Mouse (Mus musculus) adrenal gland, postnatal 36 days (tissue): Measurements from ENCODE around the gene Cyren. TPM values are rescaled to one million over a fixed set of nuclear protein-coding genes. Genes with fewer than 3 reads are reported as not detected.

Experiments used
- DNase-seq, 2 experiments: peaks; one replicate each; pipeline ENCODE4 v3.0.0; 2021; ENCODE audit warnings: mixed read lengths in 1 of 2
- long read RNA-seq, 2 experiments: library from polyadenylated mRNA; stranded (forward); transcript quantifications; one replicate each; pipeline ENCODE4 v2.0.0; 2021; ENCODE audit warnings: borderline sequencing depth in 2 of 2
- total RNA-seq, 2 experiments: library from RNA; stranded (reverse); gene quantifications; 2 replicates each; pipeline ENCODE4 v1.2.3; 2021

Cyren gene
- total RNA-seq = 1 to 10 TPM; 5.3 to 9.6 TPM
- long read RNA-seq, experiment 1, transcript Cyren-203 (4 exons, 3,326 nt) = major isoform, 7 of 21 reads
- long read RNA-seq, experiment 1, partial matches to known transcripts = 0 of 21 reads
- long read RNA-seq, experiment 1, other reads (novel, unspliced or antisense) = 13 of 21 reads
- long read RNA-seq, experiment 2, partial matches to known transcripts = 3 of 7 reads
- long read RNA-seq, experiment 2, other reads (novel, unspliced or antisense) = 2 of 7 reads

GRCm38 (mm10) chr6:34877509-34878321, at the start of gene Cyren:
Cyren (minus strand) TSS chr6:34878060.
- peak; percentile 95 to 98 for DNase-seq

DNA sequence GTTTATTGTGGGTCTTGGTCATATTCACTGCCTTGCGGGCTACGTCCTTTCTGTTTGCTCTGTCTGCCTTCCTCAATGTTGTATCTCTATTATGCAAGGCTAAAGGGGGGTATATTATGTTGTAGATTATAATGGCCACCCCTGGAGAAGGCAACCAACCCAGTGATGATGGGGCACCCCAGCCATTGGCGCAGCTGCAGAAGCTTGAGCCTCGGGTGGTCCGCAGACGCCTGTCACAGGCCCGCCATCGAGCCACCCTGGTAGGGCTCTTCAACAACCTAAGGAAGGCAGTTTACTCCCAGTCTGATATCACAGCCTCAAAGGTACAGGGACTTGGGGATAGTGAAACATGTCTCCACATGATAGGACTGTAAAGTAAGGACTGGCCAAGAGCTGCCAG, 49.7 kb upstream of the Cyren start:
- no peak for DNase-seq

GRCm38 (mm10) chr6:34927156-34927555, 49.3 kb upstream of the Cyren start:
- peak; percentile 55 to 78 for DNase-seq

- DNase-seq = peak; percentile 31 to 55
Measured at GRCm38 (mm10) chr6:34921941-34922340, 44.1 kb upstream of the Cyren start.

DNA sequence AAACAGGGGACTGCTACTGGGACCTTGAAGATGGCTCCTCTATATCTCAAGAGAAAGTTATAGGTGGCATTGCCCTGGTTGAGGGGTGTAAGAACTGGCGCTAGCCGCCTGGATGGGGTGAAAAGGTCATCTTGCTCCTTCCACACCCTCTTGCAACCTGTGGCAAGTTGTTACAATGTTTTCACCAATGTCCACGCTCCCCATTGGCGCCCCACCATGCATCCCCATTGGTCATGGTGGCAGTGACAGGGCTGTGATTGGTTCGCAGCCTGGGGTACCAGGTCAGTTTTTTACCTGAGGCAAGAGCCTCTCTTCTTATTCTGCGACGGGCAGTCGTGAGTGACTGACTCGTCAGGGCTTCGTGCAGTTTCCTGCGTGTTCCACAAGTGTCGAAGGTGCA, 42.8 kb upstream of the Cyren start:
- DNase-seq = no peak

DNA sequence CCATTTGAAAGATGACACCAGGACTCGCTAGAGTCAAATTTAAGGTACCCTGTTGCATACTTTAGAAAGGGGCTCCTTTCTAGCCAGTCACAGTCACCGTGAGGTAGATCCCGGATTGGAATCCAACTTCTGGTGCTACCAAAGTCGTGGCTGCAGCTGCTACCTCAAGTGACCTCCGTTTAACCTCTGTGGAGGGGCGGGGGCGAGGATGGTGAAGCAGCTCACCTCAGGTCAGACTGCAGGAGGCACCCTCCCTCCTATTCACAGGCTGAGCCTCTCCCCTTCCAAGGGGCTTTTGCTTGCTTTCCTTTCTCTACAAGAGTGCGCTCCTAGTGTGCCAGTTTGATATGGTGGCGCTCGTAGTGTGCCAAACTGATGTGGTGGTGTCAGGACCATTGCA, 42.1 kb upstream of the Cyren start, which contains the start of gene Stra8:
Gene Stra8, plus strand, starts transcription at position 208 of the 400 bp plus-strand sequence.
- no peak for DNase-seq

DNA sequence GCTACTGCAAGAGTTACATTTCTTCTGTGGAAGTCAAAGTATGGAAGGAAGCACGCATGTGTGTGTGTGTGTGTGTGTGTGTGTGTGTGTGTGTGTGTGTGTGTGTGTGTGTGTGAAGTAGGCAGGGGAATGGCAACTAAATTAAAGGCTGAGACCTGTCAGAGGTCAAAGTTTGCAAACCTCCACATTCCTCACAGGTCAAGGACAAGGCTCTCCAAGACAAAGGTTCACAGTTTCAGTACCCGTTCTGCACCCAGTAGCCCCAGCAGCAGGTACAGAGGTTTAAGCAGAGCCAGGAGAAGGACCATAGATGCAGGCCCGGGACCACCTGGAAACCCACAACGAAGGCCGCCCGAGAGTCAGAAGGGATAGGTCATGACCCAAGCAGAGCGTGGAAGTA, 41.3 kb upstream of the Cyren start:
- no peak for DNase-seq

DNA sequence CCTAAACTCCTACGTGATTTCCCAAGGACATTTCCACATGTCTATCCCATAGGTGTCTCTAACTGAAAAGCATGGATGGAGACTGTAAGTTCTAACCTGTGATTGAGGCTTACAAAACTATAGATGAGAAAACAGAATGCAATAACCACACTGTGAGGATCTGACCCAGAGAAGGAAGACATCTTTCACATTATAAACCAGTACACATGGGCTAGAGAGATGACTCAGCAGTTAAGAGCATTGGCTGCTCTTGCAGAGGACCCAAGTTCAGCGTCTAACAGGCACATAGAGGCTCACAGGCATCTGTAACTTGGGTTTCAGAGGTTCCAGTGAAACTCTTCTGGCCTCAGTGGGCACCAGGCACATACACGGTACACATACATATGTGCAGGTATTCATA, 36.6 kb upstream of the Cyren start:
- DNase-seq = no peak

GRCm38 (mm10) chr6:34913341-34914040, 35.6 kb upstream of the Cyren start:
- DNase-seq = no peak

DNA sequence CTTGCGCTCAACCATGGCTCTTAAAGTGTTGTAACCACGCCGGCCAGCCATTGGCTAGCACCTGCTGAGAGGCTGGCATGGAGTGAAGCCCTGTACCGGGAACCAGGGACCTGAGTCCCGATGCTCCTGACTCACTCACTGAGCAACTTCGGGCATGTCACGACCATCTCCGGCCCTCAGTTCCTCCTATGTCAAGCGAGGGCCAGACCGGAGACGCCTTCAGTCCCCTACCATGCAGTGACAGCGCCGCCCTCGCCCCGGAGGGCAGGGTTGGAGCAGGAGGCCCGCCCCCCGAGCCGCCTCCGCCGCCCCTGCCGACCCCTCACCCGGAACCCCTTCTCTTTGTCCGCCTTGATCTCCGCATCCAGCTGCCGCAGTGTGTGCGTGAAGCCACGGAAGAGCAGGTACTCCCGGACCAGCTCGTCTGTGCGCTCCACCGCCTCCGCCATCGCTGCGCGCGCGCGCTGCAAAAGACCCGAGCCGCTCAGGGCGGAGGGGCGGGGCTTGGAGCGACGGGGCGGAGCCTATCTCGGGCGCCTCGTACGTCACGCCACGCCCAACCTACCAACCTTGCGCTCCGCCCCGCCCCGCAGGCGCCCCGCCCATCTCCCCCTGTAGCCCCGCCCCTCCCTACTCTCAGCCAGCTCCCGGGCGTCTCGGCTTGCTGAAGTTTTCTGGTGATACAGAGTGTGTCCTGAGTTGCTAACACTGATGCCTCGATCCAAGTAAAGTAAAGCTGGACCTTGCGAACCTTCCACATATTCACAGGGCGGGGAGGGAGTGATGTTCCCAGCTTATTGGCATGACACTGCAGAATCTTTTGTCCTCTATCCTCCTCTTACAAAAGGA, 32.7 kb upstream of the Cyren start, which contains the start of gene Wdr91:
Gene Wdr91, minus strand, starts transcription at position 506 of the 849 bp plus-strand sequence.
- DNase-seq = peak; percentile 94 to 97

DNA sequence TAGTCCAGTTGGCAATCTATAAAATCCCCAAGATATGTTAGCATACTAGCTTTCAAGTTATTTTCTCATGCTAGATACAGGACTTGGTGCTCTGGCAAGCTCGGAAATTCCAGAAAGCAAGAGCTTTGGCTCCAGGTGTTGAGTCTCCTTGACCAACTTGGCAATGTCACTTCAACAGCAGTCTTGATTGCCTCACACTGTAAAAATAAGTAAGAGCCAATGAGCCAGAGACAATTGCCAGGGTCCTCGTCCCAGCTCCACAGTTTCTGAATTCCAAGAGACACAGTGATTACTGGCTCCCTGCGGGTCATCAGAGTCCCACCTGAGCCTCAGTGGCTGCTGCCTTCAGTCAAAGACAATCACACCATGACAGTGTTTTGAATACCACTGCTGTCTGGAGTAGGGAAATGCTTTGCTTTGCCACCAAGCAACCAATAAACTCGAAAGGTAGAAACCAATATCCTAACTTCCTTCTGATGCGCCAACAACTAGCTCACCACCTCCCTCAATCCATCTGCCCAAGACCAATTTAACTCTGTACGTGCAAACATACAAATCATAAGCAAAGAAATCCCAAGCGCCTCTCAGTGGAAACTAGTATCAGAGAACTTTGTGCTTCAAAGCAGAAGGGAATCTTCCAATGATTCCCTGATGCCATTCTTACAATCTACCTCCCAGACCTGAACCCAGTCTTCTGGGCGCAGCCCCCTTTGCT, 31.9 kb upstream of the Cyren start:
- no peak for DNase-seq

- DNase-seq = no peak
Measured at GRCm38 (mm10) chr6:34907696-34908260, 29.9 kb upstream of the Cyren start.

DNA sequence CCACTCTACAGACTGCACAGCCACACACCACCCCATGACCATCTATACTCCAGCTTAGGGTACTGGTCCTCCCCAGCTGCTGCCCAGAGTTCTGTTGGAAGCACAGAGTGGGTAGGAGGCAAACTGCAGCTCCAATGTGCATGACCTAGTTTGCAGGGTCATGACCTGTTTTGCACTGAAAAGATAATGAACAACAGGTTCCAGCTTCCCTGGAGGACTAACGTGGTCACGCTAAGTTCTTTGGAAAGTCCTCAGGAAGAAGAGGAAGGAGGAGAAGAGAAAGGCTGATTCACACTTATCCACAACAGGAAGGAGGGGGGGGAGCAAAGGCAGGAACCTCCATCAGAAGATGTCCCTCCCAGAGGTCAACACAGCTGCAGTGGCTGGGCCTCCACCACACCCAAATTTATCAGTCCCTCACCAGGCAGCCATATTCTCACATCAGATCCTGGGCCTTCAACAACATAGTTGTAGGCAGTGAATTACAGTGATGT, 29.3 kb upstream of the Cyren start:
- no peak for DNase-seq

- peak in 1 of 2 experiments; percentile 31 for DNase-seq
Measured at GRCm38 (mm10) chr6:34906661-34907060, 28.8 kb upstream of the Cyren start.

GRCm38 (mm10) chr6:34906125-34906524, 28.3 kb upstream of the Cyren start:
- no peak for DNase-seq

- DNase-seq = no peak
Measured at GRCm38 (mm10) chr6:34904361-34904760, 26.5 kb upstream of the Cyren start.

DNA sequence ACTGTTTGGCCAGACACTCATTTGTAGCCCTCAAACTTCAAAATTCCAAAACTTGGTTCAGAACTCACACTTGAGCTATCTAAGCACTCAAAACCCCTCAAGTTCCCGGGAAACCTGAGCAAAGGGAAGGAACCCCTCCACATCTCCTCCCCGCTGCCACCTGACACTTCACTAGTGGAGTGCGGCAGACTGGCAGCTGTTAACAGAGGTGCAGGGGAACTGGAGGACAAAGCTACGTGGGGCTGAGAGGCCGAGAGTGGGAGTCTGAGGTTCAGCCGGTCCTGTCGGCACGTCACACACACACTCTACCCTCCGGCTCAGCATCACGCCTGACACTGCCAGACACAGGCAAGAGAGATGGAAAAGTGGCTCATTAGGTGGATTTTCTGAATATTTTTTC, 26.0 kb upstream of the Cyren start:
- DNase-seq = no peak

DNA sequence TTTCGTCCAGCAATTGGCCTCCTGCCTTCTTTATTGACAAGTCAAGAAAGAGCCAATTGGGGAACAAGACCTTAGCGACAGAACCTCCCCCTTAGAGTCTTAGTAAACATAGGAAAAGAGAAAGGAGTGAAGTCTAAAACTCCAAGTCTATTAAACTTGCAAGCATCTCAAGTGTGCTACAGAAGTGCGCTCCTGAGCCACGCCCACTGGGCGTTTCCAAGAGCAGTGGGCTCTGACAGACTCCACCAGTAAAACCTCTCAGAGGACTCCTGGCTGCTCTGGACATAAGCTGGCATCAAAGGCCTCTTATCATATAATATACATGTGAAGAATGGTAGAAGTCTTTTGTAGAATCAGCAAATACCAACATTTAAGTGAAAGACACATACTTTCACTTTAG, 25.6 kb upstream of the Cyren start:
- DNase-seq = no peak

DNA sequence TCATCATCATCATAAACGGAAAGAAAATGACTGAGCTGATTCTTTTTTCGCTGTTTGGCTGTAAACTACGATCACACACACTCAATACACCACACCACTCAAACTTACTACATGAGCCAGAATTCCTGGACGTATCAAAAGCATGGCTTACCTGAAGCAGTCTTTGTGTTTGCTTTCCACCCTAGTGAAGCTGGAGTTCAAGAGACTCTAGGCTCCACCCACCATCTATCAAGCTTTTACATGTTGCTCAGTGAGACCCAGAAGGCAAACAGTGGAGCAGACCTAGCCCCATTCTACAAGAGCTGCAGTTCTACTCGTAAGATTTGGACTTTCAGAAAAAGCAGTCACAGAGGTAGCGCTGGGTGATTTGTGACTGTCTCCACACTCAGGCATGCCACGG, 24.7 kb upstream of the Cyren start:
- DNase-seq = no peak

DNA sequence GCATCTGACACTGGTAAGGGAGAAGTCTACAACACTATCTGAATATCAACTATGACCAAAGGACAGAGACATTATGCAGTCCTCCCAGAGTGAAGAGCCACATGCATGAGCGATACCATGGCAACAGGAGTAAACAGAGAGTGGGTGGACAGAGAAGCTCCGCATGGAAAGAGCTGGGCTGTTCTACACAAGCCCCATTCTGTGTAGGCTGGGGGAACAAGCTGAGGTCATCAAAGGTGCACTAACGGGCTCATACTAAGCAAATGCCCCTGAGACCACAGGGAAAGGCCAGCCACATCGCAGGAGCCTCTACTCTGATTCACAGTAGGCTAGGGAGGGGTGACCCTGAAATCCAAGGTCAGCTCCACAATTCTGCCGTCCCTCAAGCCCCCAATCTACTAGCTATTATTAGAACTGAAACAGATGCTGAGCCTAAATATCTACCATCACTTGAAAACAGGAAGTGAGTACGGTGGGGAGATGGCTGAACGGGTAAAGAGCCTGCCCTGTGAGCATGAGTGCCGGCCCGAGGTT, 24.1 kb upstream of the Cyren start:
- peak in 1 of 2 experiments; percentile 31 for DNase-seq
